Mouse (Mus musculus): ENCODE measurements at regions not wholly inside any gene's neighbourhood (a gene's known extent, or its start where the extent isn't known, plus 50 kb on each side); places are given as distances from the start of the nearest gene placed in this dataset.

GRCm38 (mm10) chr10:67706436-67706835, 157.7 kb upstream of the Ado start:
- no peak overlapping the region for H3K4me3 ChIP-seq (replicated peaks)
- no peak for ATAC-seq (ENCODE audit: insufficient number of reproducible peaks, low FRiP score, low TSS enrichment, low read depth)
- H3K9me3 ChIP-seq (replicated peaks) = no peaks in the 10 kb centered on the region
- H3K27me3 ChIP-seq = no peaks in the 10 kb centered on the region
- no peak overlapping the region for H3K9ac ChIP-seq
- no peak overlapping the region for H3K27ac ChIP-seq (replicated peaks)
- H3K4me1 ChIP-seq = no peaks in the 10 kb centered on the region
- no peaks in the 10 kb centered on the region for H3K36me3 ChIP-seq
- no peak overlapping the region for H3K4me2 ChIP-seq (replicated peaks)
- WGBS = 66% methylated on average over 7 of the region's 7 CpGs

- ATAC-seq (ENCODE audit: insufficient number of reproducible peaks, low FRiP score, low TSS enrichment, low read depth) = no peak
These were observed 154.2 kb upstream of the Ado start for GRCm38 (mm10) chr10:67702783-67703455.

GRCm38 (mm10) chr10:67697401-67698195, 148.8 kb upstream of the Ado start:
- Histone ChIP-seq H3K4me3 (replicated peaks) (no peak overlapping the region), H3K9me3 (replicated peaks) (no peaks in the 10 kb centered on the region), H3K36me3 (no peaks in the 10 kb centered on the region), H3K27ac (replicated peaks) (no peak overlapping the region), H3K27me3 (no peaks in the 10 kb centered on the region), H3K9ac (no peak overlapping the region), H3K4me1 (no peaks in the 10 kb centered on the region), H3K4me2 (replicated peaks) (no peak overlapping the region)
- no peak for ATAC-seq (ENCODE audit: insufficient number of reproducible peaks, low FRiP score, low TSS enrichment, low read depth)
- 76% methylated on average over 16 of the region's 16 CpGs for WGBS

More at GRCm38 (mm10) chr10:67702783-67703455, 154.2 kb upstream of the Ado start:
- Histone ChIP-seq H3K4me1 (no peaks in the 10 kb centered on the region), H3K4me2 (replicated peaks) (no peak overlapping the region), H3K9ac (no peak overlapping the region), H3K9me3 (replicated peaks) (no peaks in the 10 kb centered on the region), H3K4me3 (replicated peaks) (no peak overlapping the region), H3K36me3 (no peaks in the 10 kb centered on the region), H3K27ac (replicated peaks) (no peak overlapping the region), H3K27me3 (no peaks in the 10 kb centered on the region)
- 57% methylated on average over 9 of the region's 9 CpGs for WGBS

GRCm38 (mm10) chr10:67695891-67696853, 147.4 kb upstream of the Ado start:
- H3K4me3 ChIP-seq (replicated peaks) = no peak overlapping the region
- no peak for ATAC-seq (ENCODE audit: insufficient number of reproducible peaks, low FRiP score, low TSS enrichment, low read depth)
- H3K9ac ChIP-seq = no peak overlapping the region
- no peaks in the 10 kb centered on the region for H3K36me3 ChIP-seq
- no peaks in the 10 kb centered on the region for H3K4me1 ChIP-seq
- no peaks in the 10 kb centered on the region for H3K9me3 ChIP-seq (replicated peaks)
- H3K4me2 ChIP-seq (replicated peaks) = no peak overlapping the region
- H3K27me3 ChIP-seq = no peaks in the 10 kb centered on the region
- H3K27ac ChIP-seq (replicated peaks) = no peak overlapping the region
- WGBS = 46% methylated on average over 10 of the region's 10 CpGs

- H3K9me3 ChIP-seq (replicated peaks) = no peaks in the 10 kb centered on the region
- H3K4me3 ChIP-seq (replicated peaks) = no peak overlapping the region
- no peaks in the 10 kb centered on the region for H3K36me3 ChIP-seq
- no peaks in the 10 kb centered on the region for H3K4me1 ChIP-seq
- WGBS = 83% methylated on average over 4 of the region's 4 CpGs
- no peak overlapping the region for H3K27ac ChIP-seq (replicated peaks)
- H3K4me2 ChIP-seq (replicated peaks) = no peak overlapping the region
- H3K9ac ChIP-seq = no peak overlapping the region
- no peak for ATAC-seq (ENCODE audit: insufficient number of reproducible peaks, low FRiP score, low TSS enrichment, low read depth)
- H3K27me3 ChIP-seq = no peaks in the 10 kb centered on the region
These were observed 146.0 kb upstream of the Ado start for GRCm38 (mm10) chr10:67694751-67695150.

DNA sequence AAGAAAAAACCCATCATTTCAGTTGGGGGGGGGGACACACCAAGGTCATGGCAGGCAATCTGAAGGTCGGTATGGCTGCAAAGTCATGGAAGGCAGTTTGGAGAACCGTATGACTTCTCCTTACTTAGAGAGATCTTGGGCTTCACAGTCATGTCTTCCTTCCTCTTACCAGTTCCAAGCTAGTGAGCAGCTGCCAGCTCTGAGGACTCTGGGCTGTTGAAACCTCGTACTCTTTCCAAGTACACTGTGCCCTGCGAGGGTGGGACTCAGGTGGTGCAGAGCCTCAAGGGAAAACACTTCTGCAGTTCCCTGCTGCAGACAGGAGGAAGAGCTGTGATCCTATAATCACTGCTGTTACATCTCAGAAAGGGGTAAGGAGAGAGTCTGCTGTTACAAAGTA, 144.8 kb upstream of the Ado start:
- Histone ChIP-seq H3K4me2 (replicated peaks) (no peak overlapping the region), H3K4me3 (replicated peaks) (no peak overlapping the region), H3K27me3 (no peaks in the 10 kb centered on the region), H3K9me3 (replicated peaks) (no peaks in the 10 kb centered on the region), H3K4me1 (no peaks in the 10 kb centered on the region), H3K27ac (replicated peaks) (no peak overlapping the region), H3K36me3 (no peaks in the 10 kb centered on the region), H3K9ac (no peak overlapping the region)
- 70% methylated on average over 4 of the region's 4 CpGs for WGBS
- ATAC-seq (ENCODE audit: insufficient number of reproducible peaks, low FRiP score, low TSS enrichment, low read depth) = no peak

DNA sequence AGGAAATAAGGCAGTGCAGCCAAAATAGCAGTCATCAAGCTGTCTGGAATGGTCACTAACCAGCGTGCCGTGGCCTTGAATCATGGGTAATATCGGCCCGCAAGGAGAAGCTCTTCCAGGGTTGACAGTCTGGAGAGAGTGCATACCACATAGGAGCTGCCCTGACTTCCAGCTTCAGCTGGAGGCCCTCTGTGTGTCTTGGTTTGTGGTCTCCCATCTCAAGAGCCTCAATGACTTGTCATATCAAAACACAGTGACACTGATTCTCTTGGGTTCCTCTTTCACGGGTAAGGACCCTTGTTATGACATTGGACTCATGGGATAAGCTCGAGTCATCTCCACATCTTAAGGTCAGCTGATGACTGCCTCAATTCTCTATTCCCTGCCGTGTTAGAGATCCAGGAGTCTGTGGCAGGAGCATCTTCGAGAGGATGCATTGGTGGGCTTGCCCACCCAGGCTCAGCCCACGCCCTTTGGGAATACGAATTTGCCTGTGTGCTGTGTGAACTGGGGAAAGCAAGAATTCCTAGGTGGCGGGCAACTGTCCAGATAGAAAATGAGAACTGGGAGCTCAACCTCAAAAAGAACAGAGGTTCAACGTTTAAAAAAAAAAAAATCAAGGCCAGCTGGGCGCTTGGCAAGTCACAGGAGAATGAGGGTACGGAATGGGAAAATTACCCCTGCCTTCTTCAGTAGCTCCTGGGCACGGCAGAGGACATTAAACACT, 141.4 kb upstream of the Ado start:
- no peaks in the 10 kb centered on the region for H3K27me3 ChIP-seq
- no peaks in the 10 kb centered on the region for H3K4me1 ChIP-seq
- no peaks in the 10 kb centered on the region for H3K36me3 ChIP-seq
- no peaks in the 10 kb centered on the region for H3K9me3 ChIP-seq (replicated peaks)
- WGBS = 82% methylated on average over 15 of the region's 15 CpGs
- H3K4me2 ChIP-seq (replicated peaks) = no peak overlapping the region
- no peak for ATAC-seq (ENCODE audit: insufficient number of reproducible peaks, low FRiP score, low TSS enrichment, low read depth)
- no peak overlapping the region for H3K27ac ChIP-seq (replicated peaks)
- H3K9ac ChIP-seq = no peak overlapping the region
- no peak overlapping the region for H3K4me3 ChIP-seq (replicated peaks)

DNA sequence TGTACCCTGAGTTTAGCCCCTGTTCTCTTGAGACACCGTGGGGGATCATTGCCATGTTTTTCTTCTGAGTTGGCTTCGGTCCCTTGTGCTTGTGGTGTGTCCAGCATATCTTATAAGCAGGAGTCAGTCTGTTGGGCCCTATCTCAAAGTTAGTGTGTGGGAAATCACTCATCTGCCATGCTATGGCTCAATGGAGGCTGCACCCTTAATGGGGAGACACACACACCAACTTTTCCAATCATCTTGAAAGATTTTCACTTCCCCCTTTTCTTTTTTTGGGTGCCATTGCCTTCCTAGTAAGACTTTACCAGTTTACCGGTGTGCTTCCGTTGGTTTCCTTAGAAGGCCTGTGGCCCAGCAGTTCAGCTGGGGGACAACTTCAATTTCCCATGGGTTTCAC, 130.6 kb upstream of the Ado start:
- H3K4me3 ChIP-seq (replicated peaks) = no peak overlapping the region
- no peaks in the 10 kb centered on the region for H3K4me1 ChIP-seq
- H3K27me3 ChIP-seq = no peaks in the 10 kb centered on the region
- H3K27ac ChIP-seq (replicated peaks) = no peak overlapping the region
- H3K36me3 ChIP-seq = no peaks in the 10 kb centered on the region
- no peaks in the 10 kb centered on the region for H3K9me3 ChIP-seq (replicated peaks)
- no peak overlapping the region for H3K4me2 ChIP-seq (replicated peaks)
- no peak for ATAC-seq (ENCODE audit: insufficient number of reproducible peaks, low FRiP score, low TSS enrichment, low read depth)
- H3K9ac ChIP-seq = no peak overlapping the region
- 92% methylated on average over 4 of the region's 4 CpGs for WGBS

DNA sequence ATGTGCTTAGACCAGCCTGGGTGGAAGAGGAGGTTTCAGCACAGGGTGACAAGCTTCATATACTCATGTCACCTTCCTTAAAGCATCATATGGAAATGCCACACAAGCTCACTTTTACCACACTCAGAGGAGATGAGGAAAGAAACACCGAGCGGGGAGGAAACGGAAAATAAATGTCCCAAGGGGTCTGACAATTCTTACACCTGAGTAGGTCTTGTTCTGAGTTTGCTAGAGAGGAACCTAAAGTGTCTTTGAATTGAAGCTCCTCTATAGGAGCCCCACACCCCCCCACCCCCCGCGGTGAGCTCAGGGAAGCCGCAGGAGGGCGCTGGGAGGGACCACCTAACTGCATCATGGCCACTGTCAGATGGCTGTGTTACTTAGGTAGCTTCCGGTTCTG, 124.7 kb upstream of the Ado start:
- Histone ChIP-seq H3K9me3 (replicated peaks) (no peaks in the 10 kb centered on the region), H3K4me1 (no peaks in the 10 kb centered on the region), H3K9ac (no peak overlapping the region), H3K4me2 (replicated peaks) (no peak overlapping the region), H3K36me3 (no peaks in the 10 kb centered on the region), H3K4me3 (replicated peaks) (no peak overlapping the region), H3K27ac (replicated peaks) (no peak overlapping the region), H3K27me3 (no peaks in the 10 kb centered on the region)
- no peak for ATAC-seq (ENCODE audit: insufficient number of reproducible peaks, low FRiP score, low TSS enrichment, low read depth)
- WGBS = 84% methylated on average over 8 of the region's 8 CpGs

- Histone ChIP-seq H3K27ac (replicated peaks) (no peak overlapping the region), H3K36me3 (no peaks in the 10 kb centered on the region), H3K9ac (no peak overlapping the region), H3K4me2 (replicated peaks) (no peak overlapping the region), H3K9me3 (replicated peaks) (no peaks in the 10 kb centered on the region), H3K4me3 (replicated peaks) (no peak overlapping the region), H3K27me3 (no peaks in the 10 kb centered on the region), H3K4me1 (no peaks in the 10 kb centered on the region)
- ATAC-seq (ENCODE audit: insufficient number of reproducible peaks, low FRiP score, low TSS enrichment, low read depth) = no peak
- WGBS = 60% methylated on average over 8 of the region's 8 CpGs
These were observed 123.5 kb upstream of the Ado start for GRCm38 (mm10) chr10:67672281-67672680.

DNA sequence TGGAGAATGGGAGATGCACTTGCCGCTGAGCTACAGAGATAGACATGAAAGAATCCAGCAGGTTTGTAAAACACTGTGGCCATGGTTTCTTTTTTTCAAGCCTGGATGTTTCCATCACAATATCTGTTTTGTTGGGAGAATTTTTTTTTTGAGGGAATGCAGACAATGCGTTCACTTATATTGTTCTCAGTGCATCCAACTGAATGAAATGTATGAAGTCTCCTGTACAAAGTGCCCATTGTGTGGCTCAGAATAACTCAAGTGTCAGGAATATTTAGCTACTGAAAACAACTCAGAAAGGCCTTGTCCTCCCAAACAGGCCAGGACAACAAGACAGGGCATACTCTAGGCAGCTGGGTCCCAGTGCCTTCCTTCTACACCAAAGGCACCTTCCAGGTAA, 120.3 kb upstream of the Ado start:
- H3K4me1 ChIP-seq = no peaks in the 10 kb centered on the region
- no peak overlapping the region for H3K9ac ChIP-seq
- no peaks in the 10 kb centered on the region for H3K36me3 ChIP-seq
- no peak for ATAC-seq (ENCODE audit: insufficient number of reproducible peaks, low FRiP score, low TSS enrichment, low read depth)
- no peaks in the 10 kb centered on the region for H3K27me3 ChIP-seq
- no peak overlapping the region for H3K27ac ChIP-seq (replicated peaks)
- H3K4me3 ChIP-seq (replicated peaks) = no peak overlapping the region
- no peak overlapping the region for H3K4me2 ChIP-seq (replicated peaks)
- WGBS = 87% methylated on average over 2 of the region's 2 CpGs
- H3K9me3 ChIP-seq (replicated peaks) = no peaks in the 10 kb centered on the region
